ENCODE assay signal across 8 mouse cellular contexts in the genomic region with DNA sequence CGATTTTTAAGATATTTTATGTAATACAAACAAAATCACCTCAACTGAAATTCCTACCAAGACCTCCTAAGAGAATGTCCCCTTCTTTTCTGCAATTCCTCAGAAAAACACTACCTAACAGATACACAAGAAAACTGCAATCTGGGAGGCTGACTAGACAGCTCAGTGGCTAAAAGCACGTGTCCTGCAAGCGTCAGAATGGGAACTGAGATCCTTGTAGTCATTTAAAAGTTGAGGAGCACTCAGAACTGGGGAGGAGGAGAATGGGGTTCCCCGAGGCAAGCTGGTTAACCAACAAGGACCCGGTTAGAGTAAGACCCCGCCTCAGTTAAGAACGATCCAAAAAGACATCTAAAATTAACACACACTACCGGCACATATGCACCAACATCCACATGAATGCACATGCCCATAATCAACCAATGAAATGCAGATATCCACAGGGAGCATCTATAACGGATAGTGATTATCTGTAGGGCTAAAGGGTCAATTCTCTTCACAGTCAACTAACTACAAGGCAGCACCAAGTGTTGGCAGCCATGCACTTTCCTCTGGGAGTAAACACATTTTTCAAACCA. TPM values are rescaled to one million over a fixed set of nuclear protein-coding genes. Genes with fewer than 3 reads are reported as not detected.
DNase-seq lines count a peak whose midpoint lies in the region; ATAC-seq and TF ChIP-seq lines count a peak whose summit lies in the region.

No protein-coding gene starts in this region.

- peak overlapping the region; percentile 90 for H3K4me3 ChIP-seq in lung, postnatal 0 days (ENCODE audit: low read depth, low read length)
- H3K4me3 ChIP-seq in embryonic facial prominence, embryonic 12.5 days = peak overlapping the region; percentile 98
- peak overlapping the region; percentile 99 for H3K4me3 ChIP-seq in limb, embryonic 10.5 days
- peak overlapping the region; percentile 82 for H3K4me3 ChIP-seq in small intestine, adult 2 months (ENCODE audit: low read depth, low read length)

- H3K4me2 ChIP-seq in lung, postnatal 0 days (replicated peaks; ENCODE audit: low read depth, low read length) = peak overlapping the region; percentile 92
- peak overlapping the region; percentile 82 for H3K4me2 ChIP-seq in embryonic facial prominence, embryonic 12.5 days (replicated peaks)

- TF ChIP-seq POLR2A in small intestine, adult 2 months (IDR thresholded peaks at IDR 0.05; ENCODE audit: low read depth, low read length) = no peak

- H3K27me3 ChIP-seq in lung, postnatal 0 days (replicated peaks; ENCODE audit: insufficient read depth, low read length) = no peaks in the 10 kb centered on the region
- no peaks in the 10 kb centered on the region for H3K27me3 ChIP-seq in embryonic facial prominence, embryonic 12.5 days
- H3K27me3 ChIP-seq in limb, embryonic 10.5 days (ENCODE audit: low read depth, poor library complexity, severe bottlenecking) = no peaks in the 10 kb centered on the region
- no peaks in the 10 kb centered on the region for H3K27me3 ChIP-seq in small intestine, adult 2 months (ENCODE audit: control insufficient read depth, insufficient read depth, low read length)

- no peak overlapping the region for H3K27ac ChIP-seq in lung, postnatal 0 days (ENCODE audit: low read length)
- H3K27ac ChIP-seq in embryonic facial prominence, embryonic 12.5 days = peak overlapping the region; percentile 88; the same call in 1 of the 2 replicates
- H3K27ac ChIP-seq in limb, embryonic 10.5 days = peak overlapping the region; percentile 94
- no peak overlapping the region for H3K27ac ChIP-seq in small intestine, adult 2 months (ENCODE audit: insufficient read depth, low read depth, low read length)

- no peak for ATAC-seq in lung, postnatal 0 days
- ATAC-seq in embryonic facial prominence, embryonic 12.5 days (ENCODE audit: insufficient number of reproducible peaks, insufficient read depth, low FRiP score, low TSS enrichment) = no peak

- no peaks in the 10 kb centered on the region; the same call in 1 of the 2 replicates for H3K4me1 ChIP-seq in lung, postnatal 0 days (ENCODE audit: insufficient read depth, low read depth, low read length)
- H3K4me1 ChIP-seq in embryonic facial prominence, embryonic 12.5 days = peaks cover 14% of the 10 kb centered on the region
- H3K4me1 ChIP-seq in limb, embryonic 10.5 days = peaks cover 11% of the 10 kb centered on the region
- H3K4me1 ChIP-seq in small intestine, adult 2 months (ENCODE audit: control insufficient read depth, insufficient read depth, insufficient read length, low read length) = no peaks in the 10 kb centered on the region

- H3K9me3 ChIP-seq in lung, postnatal 0 days (ENCODE audit: low read length) = peaks cover 13% of the 10 kb centered on the region
- peaks cover 22% of the 10 kb centered on the region for H3K9me3 ChIP-seq in embryonic facial prominence, embryonic 12.5 days
- peaks cover 9% of the 10 kb centered on the region for H3K9me3 ChIP-seq in limb, embryonic 10.5 days (replicated peaks)

- no peak for TF ChIP-seq EP300 in lung, postnatal 0 days (IDR thresholded peaks at IDR 0.05)

- peak overlapping the region; percentile 82 for H3K9ac ChIP-seq in lung, postnatal 0 days (replicated peaks; ENCODE audit: low read depth)
- H3K9ac ChIP-seq in embryonic facial prominence, embryonic 12.5 days = peak overlapping the region; percentile 92

- no peak for TF ChIP-seq CTCF in lung, postnatal 0 days (IDR thresholded peaks at IDR 0.05)
- no peak for TF ChIP-seq CTCF in small intestine, adult 2 months (IDR thresholded peaks at IDR 0.05; ENCODE audit: extremely low read depth, insufficient read length, insufficient replicate concordance, low read depth, low read length)

- DNase-seq in lung, postnatal 0 days (ENCODE audit: low spot score) = no peak
- DNase-seq in lung, postnatal 14 days = no peak
- DNase-seq in limb, embryonic 10.5 days (ENCODE audit: low spot score) = no peak
- DNase-seq in adrenal gland, postnatal 25 days = no peak
- DNase-seq in gastrocnemius, postnatal 10 days = no peak
- DNase-seq in kidney, adult 9 months = no peak

- WGBS in lung, postnatal 0 days = 17% methylated on average over 9 of the region's 9 CpGs
- WGBS in embryonic facial prominence, embryonic 12.5 days = 29% methylated on average over 9 of the region's 9 CpGs
- 42% methylated on average over 9 of the region's 9 CpGs for WGBS in limb, embryonic 10.5 days
- 22% methylated on average over 9 of the region's 9 CpGs for WGBS in small intestine, adult 2 months

- peaks cover 6% of the 10 kb centered on the region; the same call in 1 of the 2 replicates for H3K36me3 ChIP-seq in lung, postnatal 0 days (ENCODE audit: insufficient read depth, low read length)
- H3K36me3 ChIP-seq in embryonic facial prominence, embryonic 12.5 days = peaks cover 25% of the 10 kb centered on the region
- peaks cover 45% of the 10 kb centered on the region for H3K36me3 ChIP-seq in limb, embryonic 10.5 days
- peaks cover 10% of the 10 kb centered on the region for H3K36me3 ChIP-seq in small intestine, adult 2 months (ENCODE audit: control insufficient read depth, insufficient read depth, low read length)

RNA-seq across cellular contexts. Expression of a gene that starts 1.0 kb away (rescaled TPM):
- polyA plus RNA-seq in lung, postnatal 0 days (2015; fragmentation: Nextera tagmentation; extraction: Ambion mirVana) = 11.4 and 12.4 TPM in 2 replicates
- 39.8 and 40.4 TPM in 2 replicates for polyA plus RNA-seq in embryonic facial prominence, embryonic 12.5 days (2016; fragmentation: Nextera tagmentation; extraction: Ambion mirVana)
- polyA plus RNA-seq in limb, embryonic 10.5 days (2016; fragmentation: Nextera tagmentation; extraction: Ambion mirVana) = 50.1 and 55.6 TPM in 2 replicates
- 4.0 and 6.1 TPM in 2 replicates for polyA plus RNA-seq in small intestine, adult 2 months (2012; rRNA removed)
- 21.6 and 23.1 TPM in 2 replicates for total RNA-seq in adrenal gland, postnatal 25 days (2021)
- 10 to 100 TPM; 12.8 to 14.4 TPM for total RNA-seq in gastrocnemius, postnatal 10 days (2021)

RNA-seq across cellular contexts. Expression of a gene that starts 58.6 kb away (rescaled TPM):
- 31.3 and 35.1 TPM in 2 replicates for polyA plus RNA-seq in lung, postnatal 0 days (2015; fragmentation: Nextera tagmentation; extraction: Ambion mirVana)
- polyA plus RNA-seq in embryonic facial prominence, embryonic 12.5 days (2016; fragmentation: Nextera tagmentation; extraction: Ambion mirVana) = 53.4 and 59.4 TPM in 2 replicates
- 61.5 and 64.8 TPM in 2 replicates for polyA plus RNA-seq in limb, embryonic 10.5 days (2016; fragmentation: Nextera tagmentation; extraction: Ambion mirVana)
- polyA plus RNA-seq in small intestine, adult 2 months (2012; rRNA removed) = 4.0 and 6.2 TPM in 2 replicates
- total RNA-seq in adrenal gland, postnatal 25 days (2021) = 37.9 and 38.5 TPM in 2 replicates
- 10 to 100 TPM; 18.7 to 23.1 TPM for total RNA-seq in gastrocnemius, postnatal 10 days (2021)

RNA-seq across cellular contexts. Expression of a gene that starts 58.9 kb away (rescaled TPM):
- polyA plus RNA-seq in lung, postnatal 0 days (2015; fragmentation: Nextera tagmentation; extraction: Ambion mirVana) = 13.0 and 14.9 TPM in 2 replicates
- polyA plus RNA-seq in embryonic facial prominence, embryonic 12.5 days (2016; fragmentation: Nextera tagmentation; extraction: Ambion mirVana) = 56.0 and 56.8 TPM in 2 replicates
- polyA plus RNA-seq in limb, embryonic 10.5 days (2016; fragmentation: Nextera tagmentation; extraction: Ambion mirVana) = 77.7 and 86.3 TPM in 2 replicates
- polyA plus RNA-seq in small intestine, adult 2 months (2012; rRNA removed) = 4.5 and 6.7 TPM in 2 replicates
- total RNA-seq in adrenal gland, postnatal 25 days (2021) = 13.3 and 22.0 TPM in 2 replicates
- total RNA-seq in gastrocnemius, postnatal 10 days (2021) = 10 to 100 TPM; 10.5 to 11.4 TPM

Comparison
In these comparisons a context has a peak if more than half of its experiments do, and no peak if none do; other contexts are left out.
1. H3K27ac ChIP-seq: peak in embryonic facial prominence, embryonic 12.5 days (single experiment) and limb, embryonic 10.5 days (single experiment); none in lung, postnatal 0 days (single experiment) and small intestine, adult 2 months (single experiment).
2. Peak in every context shown above with its lines, with median percentiles within 50 percentile points of each other: H3K4me3 ChIP-seq.